Mouse (Mus musculus): ENCODE data around the gene Cldn1.
A peak's percentile ranks its signal among the peaks of the same experiment; 100 is the strongest.

The Cldn1 gene

DNA sequence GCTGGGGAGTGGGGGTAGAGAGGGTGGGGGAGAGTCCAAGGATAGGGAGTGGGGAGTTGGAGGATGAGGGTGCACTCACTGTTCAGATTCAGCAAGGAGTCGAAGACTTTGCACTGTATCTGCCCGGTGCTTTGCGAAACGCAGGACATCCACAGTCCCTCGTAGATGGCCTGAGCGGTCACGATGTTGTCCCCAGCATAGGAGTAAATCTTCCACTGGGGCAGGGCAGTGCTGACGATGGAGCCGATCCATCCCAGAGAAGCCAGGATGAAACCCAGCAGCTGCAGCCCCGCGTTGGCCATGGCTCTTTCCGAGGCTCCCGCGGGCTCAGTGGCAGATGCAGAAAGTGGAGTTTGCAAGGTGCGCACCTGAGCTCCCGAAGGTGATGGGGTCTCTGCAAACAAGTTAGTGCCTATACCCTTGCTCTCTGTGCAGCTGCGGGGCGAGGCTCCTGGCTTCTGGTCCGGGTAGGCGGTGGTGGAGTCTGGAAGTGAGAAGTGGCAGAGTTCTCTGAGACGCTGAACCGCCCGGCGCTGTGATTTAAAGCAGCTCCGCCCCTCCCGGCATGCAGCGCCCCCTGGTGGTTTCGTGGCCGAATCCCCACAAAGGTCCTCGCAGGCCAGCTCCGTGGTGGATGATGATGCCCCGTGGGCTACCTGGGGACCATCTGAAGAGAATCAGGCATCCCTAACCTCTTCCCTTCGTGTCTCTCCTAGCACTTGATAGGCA, at the start of gene Cldn1:
Cldn1 (minus strand) TSS at position 517 of the 729 bp plus-strand sequence.
- Histone ChIP-seq H3K27me3 (ENCODE audit: control insufficient read depth, insufficient read depth, low read length, poor library complexity, severe bottlenecking) (no peaks in the 10 kb centered on the region), H3K36me3 (ENCODE audit: control insufficient read depth, insufficient read depth, low read length, poor library complexity, severe bottlenecking) (no peaks in the 10 kb centered on the region)
- peak; percentile 11 for DNase-seq (ENCODE audit: low read depth, low spot score)

DNA sequence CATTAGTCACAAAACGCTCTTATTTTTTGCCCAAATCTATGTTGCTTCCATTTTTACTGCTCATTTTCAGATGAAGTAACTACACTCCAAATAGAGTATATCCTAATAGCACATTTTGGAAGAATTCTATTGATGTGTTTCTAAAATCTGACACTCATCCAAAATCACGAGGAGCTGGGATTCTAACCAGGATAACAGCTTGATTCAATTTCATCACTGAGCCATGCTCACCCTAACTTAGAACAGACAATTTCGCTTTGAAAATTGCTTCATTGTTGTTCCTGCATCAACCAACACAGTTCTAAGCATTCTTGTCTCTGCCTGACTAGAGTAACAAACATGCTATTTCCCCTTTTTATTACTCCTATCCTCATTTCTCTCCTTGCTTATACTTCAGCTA, 47.0 kb upstream of the Cldn1 start:
- no peaks in the 10 kb centered on the region for H3K36me3 ChIP-seq (ENCODE audit: control insufficient read depth, insufficient read depth, low read length, poor library complexity, severe bottlenecking)
- DNase-seq (ENCODE audit: low read depth, low spot score), result no peak

DNA sequence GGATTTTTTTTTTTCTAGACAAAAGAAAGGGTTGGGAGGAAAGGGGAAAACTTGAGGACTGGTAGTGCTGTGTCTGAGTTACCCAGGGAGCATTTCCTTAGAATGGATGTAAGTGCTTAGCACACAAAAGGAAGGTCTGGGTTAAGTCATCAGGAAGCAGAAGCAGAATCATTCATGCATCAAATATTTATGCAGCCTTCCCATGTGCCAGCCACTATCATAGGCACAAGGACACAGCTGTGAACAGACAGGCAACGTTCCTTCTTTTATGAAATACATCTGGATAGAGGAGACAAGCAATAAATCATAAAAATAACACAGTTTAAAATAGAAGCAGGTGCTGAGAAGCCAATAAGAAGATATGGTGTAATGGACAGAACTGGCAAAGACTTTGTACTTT, 32.4 kb upstream of the Cldn1 start:
- no peak for DNase-seq (ENCODE audit: low read depth, low spot score)
- H3K36me3 ChIP-seq (ENCODE audit: control insufficient read depth, insufficient read depth, low read length, poor library complexity, severe bottlenecking), result no peaks in the 10 kb centered on the region
- H3K27me3 ChIP-seq (ENCODE audit: control insufficient read depth, insufficient read depth, low read length, poor library complexity, severe bottlenecking), result no peaks in the 10 kb centered on the region

More for the DNA sequence above, 47.0 kb upstream of the Cldn1 start:
- no peaks in the 10 kb centered on the region for H3K27me3 ChIP-seq (ENCODE audit: control insufficient read depth, insufficient read depth, low read length, poor library complexity, severe bottlenecking)

DNA sequence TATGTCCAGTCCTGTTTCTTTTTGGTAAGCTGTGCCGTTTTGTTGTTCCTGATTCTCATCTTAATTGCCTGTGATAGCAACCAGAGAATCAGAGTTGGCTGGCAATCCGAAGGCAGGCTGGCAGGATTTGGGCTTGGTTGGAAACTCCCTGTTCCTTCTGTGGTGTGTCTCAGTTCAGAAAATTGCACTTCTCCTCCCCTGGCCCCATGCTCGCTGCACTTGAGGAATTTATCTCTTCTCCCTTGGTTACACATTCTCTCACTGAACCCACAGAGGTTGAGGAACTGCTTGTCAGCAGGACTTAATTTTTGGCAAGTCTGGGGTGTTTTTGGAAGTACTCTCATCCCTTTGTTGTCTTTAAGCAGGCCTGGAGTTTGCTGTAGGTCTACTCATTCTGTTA, 29.3 kb upstream of the Cldn1 start:
- Histone ChIP-seq H3K36me3 (ENCODE audit: control insufficient read depth, insufficient read depth, low read length, poor library complexity, severe bottlenecking) (no peaks in the 10 kb centered on the region), H3K27me3 (ENCODE audit: control insufficient read depth, insufficient read depth, low read length, poor library complexity, severe bottlenecking) (no peaks in the 10 kb centered on the region; the same call in 1 of the 2 replicates)
- no peak for DNase-seq (ENCODE audit: low read depth, low spot score)

DNA sequence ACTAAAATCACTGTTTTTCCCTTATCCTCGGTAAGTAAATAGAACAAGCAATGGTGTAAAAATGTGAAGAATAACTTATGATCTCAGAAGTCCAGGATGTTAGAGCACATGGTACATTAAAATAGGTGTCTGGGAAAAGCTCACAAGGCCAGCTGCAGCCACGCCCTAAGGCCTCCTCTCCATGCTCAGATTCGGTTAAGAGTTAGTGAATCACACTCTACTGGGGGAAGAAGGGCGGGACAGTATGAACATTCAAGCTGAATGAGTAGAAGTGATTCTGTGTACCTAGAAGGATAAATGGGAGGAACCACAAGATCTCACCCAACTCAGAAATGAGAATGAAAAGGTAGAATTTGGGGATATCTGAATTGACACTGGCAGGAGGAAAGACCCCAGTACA, 28.9 kb upstream of the Cldn1 start:
- Histone ChIP-seq H3K27me3 (ENCODE audit: control insufficient read depth, insufficient read depth, low read length, poor library complexity, severe bottlenecking) (no peaks in the 10 kb centered on the region; the same call in 1 of the 2 replicates), H3K36me3 (ENCODE audit: control insufficient read depth, insufficient read depth, low read length, poor library complexity, severe bottlenecking) (no peaks in the 10 kb centered on the region)
- no peak for DNase-seq (ENCODE audit: low read depth, low spot score)

DNA sequence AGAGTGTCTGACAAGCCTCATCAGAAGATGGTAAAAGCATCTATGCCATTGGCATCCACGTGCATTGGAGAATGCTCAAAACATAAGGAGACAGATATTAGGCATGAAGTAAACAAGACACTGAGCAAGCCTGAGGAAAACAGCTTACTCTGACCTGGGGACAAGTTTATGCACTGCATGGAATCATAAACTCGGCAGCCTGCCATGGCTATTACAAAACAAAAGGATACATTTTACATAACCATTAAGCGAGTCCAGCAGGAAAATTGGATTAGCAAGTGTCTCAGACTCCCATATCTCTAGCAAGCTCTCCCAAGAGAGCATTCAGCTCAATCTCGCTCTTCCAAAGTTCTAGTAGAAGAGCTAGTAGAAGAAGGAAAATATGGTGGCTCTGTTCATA, 19.3 kb upstream of the Cldn1 start:
- H3K36me3 ChIP-seq (ENCODE audit: control insufficient read depth, insufficient read depth, low read length, poor library complexity, severe bottlenecking), result no peaks in the 10 kb centered on the region
- H3K27me3 ChIP-seq (ENCODE audit: control insufficient read depth, insufficient read depth, low read length, poor library complexity, severe bottlenecking), result no peaks in the 10 kb centered on the region
- no peak for DNase-seq (ENCODE audit: low read depth, low spot score)

DNA sequence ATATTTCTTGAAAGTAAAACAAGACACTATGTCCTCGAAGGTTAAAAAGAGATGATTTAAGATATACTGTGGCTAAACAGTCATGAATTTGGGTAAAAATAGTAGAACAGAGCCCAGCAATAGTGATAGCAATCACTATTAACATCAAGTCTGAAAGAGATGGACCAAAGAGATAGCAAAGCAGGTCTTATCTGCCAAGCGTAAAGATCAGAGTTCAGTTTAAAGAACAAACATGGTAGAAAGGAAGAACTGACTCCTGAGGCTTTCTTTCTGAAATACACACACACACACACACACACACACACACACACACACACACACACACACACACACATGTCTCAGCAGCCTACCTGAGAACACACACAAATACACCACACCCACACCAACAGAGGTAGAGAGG, 14.5 kb upstream of the Cldn1 start:
- H3K27me3 ChIP-seq (ENCODE audit: control insufficient read depth, insufficient read depth, low read length, poor library complexity, severe bottlenecking), result no peaks in the 10 kb centered on the region
- DNase-seq (ENCODE audit: low read depth, low spot score), result no peak
- no peaks in the 10 kb centered on the region for H3K36me3 ChIP-seq (ENCODE audit: control insufficient read depth, insufficient read depth, low read length, poor library complexity, severe bottlenecking)

DNA sequence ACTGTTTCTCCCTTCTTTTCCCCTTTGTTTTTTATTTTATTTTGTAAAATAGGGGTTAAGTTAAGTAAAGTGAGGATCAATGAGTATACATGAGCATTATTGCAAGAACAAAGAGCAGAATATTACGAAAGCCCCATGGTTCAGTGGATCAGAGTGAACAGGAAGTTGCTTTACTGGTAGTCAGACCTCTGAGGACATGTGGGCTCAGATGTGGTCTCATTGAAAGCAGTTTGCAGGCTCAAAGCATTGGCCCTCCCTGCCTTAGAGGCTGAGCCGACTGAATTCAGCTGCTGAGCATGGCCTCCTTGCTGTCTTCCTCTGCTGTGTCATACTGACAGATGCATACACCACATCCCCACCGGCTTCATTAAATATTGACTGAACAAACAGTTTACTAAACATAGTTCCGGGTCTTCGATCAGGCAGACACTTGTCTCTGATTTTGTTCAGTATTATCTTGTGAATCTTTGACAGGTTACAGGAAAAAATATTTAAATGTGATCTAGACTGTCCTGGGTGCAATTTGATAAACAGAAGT, 12.5 kb upstream of the Cldn1 start:
- Histone ChIP-seq H3K36me3 (ENCODE audit: control insufficient read depth, insufficient read depth, low read length, poor library complexity, severe bottlenecking) (no peaks in the 10 kb centered on the region), H3K27me3 (ENCODE audit: control insufficient read depth, insufficient read depth, low read length, poor library complexity, severe bottlenecking) (no peaks in the 10 kb centered on the region)
- no peak for DNase-seq (ENCODE audit: low read depth, low spot score)

DNA sequence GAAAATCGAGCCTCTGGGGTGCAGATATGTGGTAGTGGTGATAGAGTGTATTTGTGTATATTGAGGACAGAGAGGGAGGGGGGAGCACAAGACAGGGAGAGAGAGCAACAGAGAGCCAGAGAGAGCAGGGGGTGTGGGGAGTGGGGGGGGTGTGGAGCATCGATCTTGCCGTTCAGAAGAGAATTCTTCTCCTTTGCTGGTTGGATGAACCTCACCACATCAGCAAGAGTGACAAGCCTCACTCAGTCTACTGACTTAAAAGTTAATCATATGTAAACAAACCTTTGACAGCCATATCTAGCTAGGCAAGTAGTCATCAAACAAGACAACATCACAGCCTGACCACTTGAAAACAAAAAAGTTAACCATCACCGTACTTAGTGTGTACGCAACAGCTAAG, 5.5 kb upstream of the Cldn1 start:
- Histone ChIP-seq H3K27me3 (ENCODE audit: control insufficient read depth, insufficient read depth, low read length, poor library complexity, severe bottlenecking) (no peaks in the 10 kb centered on the region), H3K36me3 (ENCODE audit: control insufficient read depth, insufficient read depth, low read length, poor library complexity, severe bottlenecking) (no peaks in the 10 kb centered on the region)
- DNase-seq (ENCODE audit: low read depth, low spot score), result no peak

DNA sequence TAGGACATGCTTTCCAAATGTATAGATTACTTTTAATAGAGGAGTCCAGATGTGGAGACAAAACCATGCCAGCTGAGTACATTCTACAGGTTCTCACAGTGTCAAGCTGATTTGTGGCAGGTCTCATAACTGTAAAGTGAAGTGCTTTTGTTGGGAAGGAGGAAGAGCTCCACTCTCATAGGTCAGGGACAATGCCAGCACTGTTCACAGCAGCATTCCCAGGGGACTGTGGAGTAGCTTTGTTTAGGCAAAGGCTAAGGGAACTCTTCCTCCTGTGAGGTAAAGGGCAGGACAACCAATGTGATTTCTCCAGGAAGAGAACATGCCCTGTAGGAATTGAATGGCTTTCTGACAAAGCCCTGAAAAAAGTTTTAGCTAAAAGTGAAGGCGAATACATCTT, 1.5 kb downstream of the Cldn1 start:
- Histone ChIP-seq H3K36me3 (ENCODE audit: control insufficient read depth, insufficient read depth, low read length, poor library complexity, severe bottlenecking) (no peaks in the 10 kb centered on the region), H3K27me3 (ENCODE audit: control insufficient read depth, insufficient read depth, low read length, poor library complexity, severe bottlenecking) (no peaks in the 10 kb centered on the region)
- DNase-seq (ENCODE audit: low read depth, low spot score), result no peak

DNA sequence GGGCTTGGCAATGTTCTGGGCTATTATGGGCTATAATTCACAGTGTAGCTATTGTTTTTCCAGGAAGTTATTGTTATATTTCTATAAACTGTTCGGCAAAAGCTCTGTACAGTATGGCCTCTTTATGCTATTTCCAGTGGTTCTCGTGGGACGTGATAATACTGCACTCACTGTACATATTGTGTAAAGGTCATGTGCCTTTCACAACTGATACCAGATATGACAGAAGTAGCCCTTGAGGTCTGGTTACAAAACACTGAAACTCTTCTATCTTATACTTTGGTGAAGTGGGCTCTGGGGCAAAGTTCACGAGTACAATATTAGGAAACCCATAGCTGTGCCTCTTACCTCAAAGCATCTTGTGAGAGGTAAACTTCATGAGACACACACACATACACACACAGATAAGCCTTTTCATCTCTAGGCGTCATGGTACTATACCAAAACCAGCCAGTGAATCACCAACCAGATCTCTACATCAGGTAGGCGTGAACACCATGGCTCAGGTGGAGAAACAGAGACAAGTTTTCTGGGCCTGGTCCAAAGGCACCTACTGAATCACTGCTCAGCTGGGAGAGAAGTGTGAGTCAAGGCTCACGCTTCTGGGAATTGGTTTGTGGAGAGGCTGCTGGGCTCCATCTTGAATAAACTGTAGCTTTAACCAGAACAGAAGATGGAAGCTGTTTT, 2.5 kb downstream of the Cldn1 start:
- DNase-seq (ENCODE audit: low read depth, low spot score), result no peak

DNA sequence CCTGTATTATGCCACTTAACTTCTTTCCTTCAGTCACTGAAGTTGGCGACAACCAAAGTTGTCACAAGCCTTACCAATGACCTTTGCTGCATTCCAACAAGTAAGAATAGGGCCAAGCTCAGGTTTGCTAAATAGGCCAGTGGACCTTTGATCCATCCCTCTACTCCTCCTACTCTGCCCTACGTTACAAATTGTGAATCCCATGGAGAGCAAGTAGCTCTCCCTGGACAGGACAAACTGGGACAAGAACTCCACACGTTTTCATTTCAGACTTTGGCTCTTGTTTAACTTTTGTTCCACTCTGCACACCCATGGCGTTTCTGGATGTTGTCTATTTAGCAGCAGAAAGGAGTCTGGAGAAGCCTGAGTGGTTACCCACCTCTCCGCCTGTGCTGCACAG, 3.5 kb downstream of the Cldn1 start:
- H3K27me3 ChIP-seq (ENCODE audit: control insufficient read depth, insufficient read depth, low read length, poor library complexity, severe bottlenecking), result no peaks in the 10 kb centered on the region
- DNase-seq (ENCODE audit: low read depth, low spot score), result no peak
- H3K36me3 ChIP-seq (ENCODE audit: control insufficient read depth, insufficient read depth, low read length, poor library complexity, severe bottlenecking), result no peaks in the 10 kb centered on the region

More for the DNA sequence above, 2.5 kb downstream of the Cldn1 start:
- Histone ChIP-seq H3K27me3 (ENCODE audit: control insufficient read depth, insufficient read depth, low read length, poor library complexity, severe bottlenecking) (no peaks in the 10 kb centered on the region), H3K36me3 (ENCODE audit: control insufficient read depth, insufficient read depth, low read length, poor library complexity, severe bottlenecking) (no peaks in the 10 kb centered on the region)

DNA sequence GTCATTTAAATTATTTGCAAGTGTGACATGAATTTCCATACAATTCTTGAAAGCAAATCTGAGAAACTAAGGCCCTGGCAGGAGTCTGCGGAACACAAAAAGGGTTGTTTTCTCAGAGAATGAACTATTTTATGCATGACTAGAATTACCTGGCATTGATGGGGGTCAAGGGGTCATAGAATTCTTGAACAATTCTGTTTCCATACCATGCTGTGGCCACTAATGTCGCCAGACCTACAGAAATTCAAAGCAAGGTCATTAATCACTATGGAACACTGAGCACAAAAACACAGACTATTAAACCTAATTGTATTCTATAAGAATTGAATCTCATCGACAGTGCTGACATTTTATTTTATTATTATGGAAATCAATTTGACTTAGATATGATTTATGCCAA, 10.9 kb downstream of the Cldn1 start:
- Histone ChIP-seq H3K27me3 (ENCODE audit: control insufficient read depth, insufficient read depth, low read length, poor library complexity, severe bottlenecking) (no peaks in the 10 kb centered on the region), H3K36me3 (ENCODE audit: control insufficient read depth, insufficient read depth, low read length, poor library complexity, severe bottlenecking) (no peaks in the 10 kb centered on the region)
- DNase-seq (ENCODE audit: low read depth, low spot score), result no peak

DNA sequence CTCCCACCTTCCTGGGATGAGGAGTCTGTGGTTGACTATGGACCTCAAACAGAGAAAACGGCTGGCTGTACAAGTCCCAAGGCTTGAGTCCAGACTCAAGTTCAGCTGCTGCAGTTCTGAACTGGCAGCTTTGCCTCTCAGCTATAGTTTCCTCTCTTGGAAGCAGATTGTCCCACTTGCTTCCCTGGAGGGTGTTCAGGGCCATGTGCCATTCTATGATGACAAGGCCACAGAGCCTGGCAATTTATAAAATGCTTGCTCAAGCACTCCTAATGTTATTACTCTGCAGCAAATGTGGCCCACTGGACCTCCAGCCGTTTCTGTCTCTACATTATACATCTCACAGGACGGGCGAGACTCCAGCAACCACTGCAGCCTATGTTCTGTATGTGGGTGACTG, 12.0 kb downstream of the Cldn1 start:
- Histone ChIP-seq H3K27me3 (ENCODE audit: control insufficient read depth, insufficient read depth, low read length, poor library complexity, severe bottlenecking) (no peaks in the 10 kb centered on the region), H3K36me3 (ENCODE audit: control insufficient read depth, insufficient read depth, low read length, poor library complexity, severe bottlenecking) (no peaks in the 10 kb centered on the region)
- DNase-seq (ENCODE audit: low read depth, low spot score), result no peak

DNA sequence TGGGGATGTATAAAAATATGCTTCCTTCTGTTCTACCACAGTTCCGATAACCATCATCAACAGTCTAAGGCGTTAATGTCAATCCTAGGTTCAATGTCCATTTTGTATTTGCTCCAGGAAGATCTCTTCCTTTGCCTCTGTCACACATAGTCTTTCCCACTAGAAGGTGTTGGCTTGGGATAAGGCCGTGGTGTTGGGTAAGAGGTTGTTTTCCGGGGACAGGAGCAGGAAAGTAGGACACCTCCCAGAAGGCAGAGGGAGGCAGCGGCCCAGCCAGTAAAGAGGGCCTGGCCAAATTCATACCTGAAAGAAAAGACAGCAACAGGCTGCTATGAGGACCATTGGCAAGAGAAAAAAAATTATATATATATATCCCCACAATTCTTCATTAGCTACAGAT, 12.7 kb downstream of the Cldn1 start:
- no peaks in the 10 kb centered on the region for H3K36me3 ChIP-seq (ENCODE audit: control insufficient read depth, insufficient read depth, low read length, poor library complexity, severe bottlenecking)
- no peak for DNase-seq (ENCODE audit: low read depth, low spot score)
- H3K27me3 ChIP-seq (ENCODE audit: control insufficient read depth, insufficient read depth, low read length, poor library complexity, severe bottlenecking), result no peaks in the 10 kb centered on the region
